Mouse (Mus musculus) bone marrow, adult 2 months (tissue): Measurements from ENCODE around the gene Arsk. TPM values are rescaled to one million over a fixed set of nuclear protein-coding genes. Genes with fewer than 3 reads are reported as not detected.

Experiments used
- H3K27ac ChIP-seq: fragments of 200-500 bp; 2 replicates; pipeline ENCODE4 v1.5.1; 2012; ENCODE audit warnings: low read depth, mild to moderate bottlenecking, control low read depth, inconsistent platforms, low read length; ENCODE audit not compliant: control insufficient read depth, poor library complexity, insufficient read depth
- H3K4me1 ChIP-seq: fragments of 200-500 bp; 2 replicates; pipeline ENCODE4 v1.6.1; 2011; ENCODE audit warnings: low read length; ENCODE audit not compliant: control insufficient read depth, insufficient read depth
- H3K4me3 ChIP-seq: fragments of 200-500 bp; replicated peaks from 2 replicates; pipeline ENCODE3; 2011; ENCODE audit warnings: mild to moderate bottlenecking, low read depth, low read length, control low read depth; ENCODE audit not compliant: control insufficient read depth
- CTCF ChIP-seq: fragments of 200-500 bp; IDR thresholded peaks from 2 replicates; pipeline ENCODE4 v1.5.1; 2011; ENCODE audit warnings: low read length, control low read depth; ENCODE audit not compliant: control insufficient read depth, insufficient read depth
- POLR2A ChIP-seq: fragments of 200-500 bp; IDR thresholded peaks from 2 replicates; pipeline ENCODE4 v1.6.1; 2011; ENCODE audit warnings: low read depth, mild to moderate bottlenecking, control low read depth, low read length, borderline replicate concordance; ENCODE audit not compliant: control insufficient read depth
- WGBS: fragments of 180-500 bp; shearing (Covaris S2); methylation state at CpG from one replicate; pipeline ENCODE4 v1.1.7; 2018; 5-methylcytosine and 5-hydroxymethylcytosine counted together
- polyA plus RNA-seq: library from polyadenylated mRNA; stranded (reverse); fragments of >200 nt; gene quantifications from 2 replicates; pipeline ENCODE4 v1.2.4, GENCODE M21; 2011; ENCODE audit warnings: low replicate concordance; ENCODE audit not compliant: missing spikeins, insufficient read depth, insufficient read length

The Arsk gene
- polyA plus RNA-seq, 1 experiment, result 0.82 TPM

GRCm38 (mm10) chr13:76074323-76074722 lies 24.1 kb downstream of the Arsk start:
- H3K4me3 ChIP-seq, result no peak overlapping the region
- TF ChIP-seq CTCF, result no peak
- TF ChIP-seq POLR2A, result no peak
- WGBS, result 2% methylated on average over 1 of the region's 1 CpGs
- H3K4me1 ChIP-seq, result no peaks in the 10 kb centered on the region
- no peak overlapping the region for H3K27ac ChIP-seq

- Histone ChIP-seq H3K4me1 (no peaks in the 10 kb centered on the region), H3K4me3 (no peak overlapping the region), H3K27ac (no peak overlapping the region)
- 90% methylated on average over 13 of the region's 13 CpGs for WGBS
- TF ChIP-seq CTCF (no peak), POLR2A (no peak)
These were observed 34.0 kb downstream of the Arsk start for GRCm38 (mm10) chr13:76064363-76064945.

- Histone ChIP-seq H3K4me3 (no peak overlapping the region), H3K4me1 (no peaks in the 10 kb centered on the region), H3K27ac (no peak overlapping the region)
- TF ChIP-seq POLR2A (no peak), CTCF (no peak)
- WGBS, result 71% methylated on average over 4 of the region's 4 CpGs
These were observed 34.9 kb downstream of the Arsk start for GRCm38 (mm10) chr13:76063548-76063947.

- WGBS, result 61% methylated on average over 3 of the region's 3 CpGs
These were observed 35.9 kb downstream of the Arsk start for GRCm38 (mm10) chr13:76062569-76062968.

DNA sequence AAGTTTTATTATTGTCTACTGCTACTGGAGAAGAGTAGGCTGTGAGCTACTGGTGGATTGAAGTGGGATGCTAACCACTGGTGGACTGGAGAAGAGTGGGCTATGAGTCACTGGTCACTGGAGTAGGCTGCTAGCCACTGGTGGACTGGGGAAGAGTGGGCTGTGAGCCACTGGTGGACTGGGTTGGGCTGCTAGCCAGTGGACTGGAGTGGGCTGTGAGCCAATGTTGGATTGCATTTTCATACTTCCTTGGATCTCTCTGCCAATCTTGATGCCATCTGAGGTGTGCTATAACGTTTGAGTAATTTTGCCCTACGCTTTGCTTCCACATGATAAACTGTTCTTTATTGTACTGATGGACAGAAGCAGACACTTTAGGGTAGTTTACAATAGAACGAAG lies 36.3 kb downstream of the Arsk start:
- no peak overlapping the region for H3K4me3 ChIP-seq
- H3K4me1 ChIP-seq, result no peaks in the 10 kb centered on the region; the same call in 1 of the 2 replicates
- H3K27ac ChIP-seq, result no peak overlapping the region
- TF ChIP-seq POLR2A, result no peak
- no peak for TF ChIP-seq CTCF
- WGBS, result 86% methylated on average over 3 of the region's 3 CpGs

More at GRCm38 (mm10) chr13:76062569-76062968, 35.9 kb downstream of the Arsk start:
- H3K4me1 ChIP-seq, result no peaks in the 10 kb centered on the region
- TF ChIP-seq CTCF (no peak), POLR2A (no peak)
- H3K4me3 ChIP-seq, result no peak overlapping the region
- H3K27ac ChIP-seq, result no peak overlapping the region

DNA sequence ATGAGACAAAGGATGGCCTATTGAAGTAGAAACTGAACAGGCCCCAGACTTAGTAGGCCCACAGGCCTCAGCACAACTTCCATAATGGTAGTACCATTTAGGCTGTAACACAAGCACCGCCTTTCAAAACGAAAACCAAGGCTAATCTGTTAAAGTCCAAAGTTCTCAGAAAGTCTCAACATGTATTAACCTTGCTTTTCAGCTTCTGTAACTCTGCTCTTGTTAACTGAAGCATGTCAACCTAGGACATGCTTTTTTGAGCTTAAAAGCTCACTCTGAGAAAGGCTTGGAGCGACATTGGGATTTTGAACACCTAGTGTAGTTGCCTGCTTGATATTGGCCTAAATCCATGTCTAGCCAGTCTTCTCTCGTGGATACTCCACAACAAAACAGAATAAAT lies 38.9 kb downstream of the Arsk start:
- TF ChIP-seq POLR2A, result no peak
- TF ChIP-seq CTCF, result no peak
- H3K4me1 ChIP-seq, result no peaks in the 10 kb centered on the region; the same call in 1 of the 2 replicates
- H3K27ac ChIP-seq, result no peak overlapping the region
- H3K4me3 ChIP-seq, result no peak overlapping the region
- 82% methylated on average over 4 of the region's 4 CpGs for WGBS

- Histone ChIP-seq H3K4me3 (no peak overlapping the region), H3K27ac (no peak overlapping the region), H3K4me1 (no peaks in the 10 kb centered on the region; the same call in 1 of the 2 replicates)
- WGBS, result 53% methylated on average over 10 of the region's 10 CpGs
- TF ChIP-seq POLR2A, result no peak
- no peak for TF ChIP-seq CTCF
These were observed 41.0 kb downstream of the Arsk start for GRCm38 (mm10) chr13:76057267-76058069.

GRCm38 (mm10) chr13:76056896-76057266 lies 41.6 kb downstream of the Arsk start, which contains the start of gene Gpr150:
Gene Gpr150, minus strand, starts transcription at chr13:76056996.
- peak within 1 kb of the TSS; percentile 68 for H3K4me3 ChIP-seq
- TF ChIP-seq CTCF (no peak), POLR2A (no peak)
- no peak within 1 kb of the TSS; the same call in 1 of the 2 replicates for H3K27ac ChIP-seq
- H3K4me1 ChIP-seq, result no peaks in the 10 kb centered on the region; the same call in 1 of the 2 replicates
- 31% methylated on average over 10 of the region's 10 CpGs for WGBS
